Mouse (Mus musculus): ENCODE measurements around the gene Mfsd4b1. TPM values are rescaled to one million over a fixed set of nuclear protein-coding genes. Genes with fewer than 3 reads are reported as not detected.

The Mfsd4b1 gene
- polyA plus RNA-seq, 1 experiment, result not detected

GRCm38 (mm10) chr10:40006963-40007362 lies 18.1 kb downstream of the Mfsd4b1 start:
- no peak for TF ChIP-seq GATA1 (IDR thresholded peaks at IDR 0.05; ENCODE audit: low read length)

GRCm38 (mm10) chr10:40000746-40001145 lies 24.3 kb downstream of the Mfsd4b1 start:
- TF ChIP-seq GATA1 (IDR thresholded peaks at IDR 0.05; ENCODE audit: low read length), result no peak

DNA sequence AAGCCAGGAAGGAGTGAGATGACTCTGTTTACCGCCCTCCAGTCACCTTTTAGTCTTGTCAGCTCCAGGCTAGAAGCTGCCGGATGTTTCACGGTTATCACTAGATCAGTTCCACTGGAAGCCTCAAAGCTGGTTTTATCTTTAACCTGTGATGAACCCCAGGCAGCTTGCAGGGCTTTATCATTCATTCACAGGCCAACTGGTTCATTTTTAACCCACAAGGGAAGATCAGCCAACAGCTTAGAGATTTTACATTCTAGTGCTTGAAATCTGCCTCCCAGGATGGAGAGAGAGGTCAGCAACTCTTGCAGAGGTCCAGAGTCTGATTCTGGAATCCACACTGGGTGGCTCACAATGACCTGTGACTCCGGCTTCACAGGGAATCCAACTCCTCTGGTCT lies 33.9 kb downstream of the Mfsd4b1 start:
- peak; percentile 81 for TF ChIP-seq GATA1 (IDR thresholded peaks at IDR 0.05; ENCODE audit: low read length)

GRCm38 (mm10) chr10:39986466-39986865 lies 38.6 kb downstream of the Mfsd4b1 start, which contains the start of gene Mfsd4b5:
TSS of gene Mfsd4b5 (minus strand) at chr10:39986646.
- TF ChIP-seq GATA1 (IDR thresholded peaks at IDR 0.05; ENCODE audit: low read length), result no peak

DNA sequence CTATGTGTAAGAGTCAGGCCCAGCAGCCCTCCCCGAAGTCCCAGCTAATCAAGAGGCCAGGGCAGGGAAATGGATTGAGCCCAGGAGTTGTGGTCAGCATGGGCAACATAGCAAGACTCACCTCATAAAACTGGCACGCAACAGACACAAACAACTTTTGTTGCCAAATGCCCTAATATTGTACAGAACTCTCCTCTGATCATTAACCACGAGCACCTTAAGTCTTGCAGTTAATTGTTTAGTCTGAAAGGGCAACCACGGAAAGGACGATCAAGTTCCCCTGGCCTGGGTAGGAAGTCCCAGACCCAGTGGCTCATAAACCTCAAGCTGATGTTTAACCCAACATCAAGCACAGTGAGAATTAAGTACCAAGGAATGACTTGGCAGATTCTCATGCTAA lies 42.5 kb downstream of the Mfsd4b1 start:
- no peak for TF ChIP-seq GATA1 (IDR thresholded peaks at IDR 0.05; ENCODE audit: low read length)

DNA sequence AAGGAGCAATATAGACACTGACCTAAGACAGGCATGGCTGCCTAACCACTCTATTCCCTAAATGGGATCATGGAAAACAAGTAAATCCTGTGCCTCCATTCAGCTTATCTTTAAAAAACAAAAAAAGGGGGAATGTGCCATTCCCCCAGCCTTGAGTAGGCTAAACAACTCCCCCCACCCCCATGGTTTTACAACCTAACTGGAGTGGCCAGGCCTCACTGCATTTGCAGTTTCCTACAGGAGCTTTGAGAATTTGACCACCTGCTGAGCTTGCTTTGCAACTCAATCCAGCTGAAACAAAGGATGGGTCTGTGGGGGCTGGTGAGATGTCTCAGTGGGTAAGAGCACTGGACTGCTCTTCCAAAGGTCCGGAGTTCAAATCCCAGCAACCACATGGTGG lies 46.8 kb downstream of the Mfsd4b1 start:
- TF ChIP-seq GATA1 (IDR thresholded peaks at IDR 0.05; ENCODE audit: low read length), result no peak

DNA sequence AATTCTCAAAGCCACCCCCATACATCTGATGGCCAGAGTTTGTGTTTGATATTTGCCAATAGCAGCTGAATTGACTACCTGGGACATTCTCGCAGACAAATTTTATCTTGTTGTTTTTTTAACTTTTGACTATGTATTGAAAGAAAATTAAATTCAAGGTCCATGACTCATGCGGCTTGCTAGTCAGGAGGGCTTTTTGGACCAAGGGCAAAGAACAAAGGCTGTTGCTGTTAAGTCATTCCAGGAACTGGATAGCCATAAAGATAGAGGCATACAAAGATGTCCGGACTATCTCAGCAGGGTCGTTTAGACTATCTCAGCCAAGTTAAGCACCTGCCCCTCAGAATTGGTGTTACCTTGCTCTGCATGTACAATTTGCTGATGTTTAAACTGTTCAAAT lies 47.7 kb downstream of the Mfsd4b1 start:
- TF ChIP-seq GATA1 (IDR thresholded peaks at IDR 0.05; ENCODE audit: low read length), result no peak

GRCm38 (mm10) chr10:39975771-39976170 lies 49.3 kb downstream of the Mfsd4b1 start:
- TF ChIP-seq GATA1 (IDR thresholded peaks at IDR 0.05; ENCODE audit: low read length), result no peak

DNA sequence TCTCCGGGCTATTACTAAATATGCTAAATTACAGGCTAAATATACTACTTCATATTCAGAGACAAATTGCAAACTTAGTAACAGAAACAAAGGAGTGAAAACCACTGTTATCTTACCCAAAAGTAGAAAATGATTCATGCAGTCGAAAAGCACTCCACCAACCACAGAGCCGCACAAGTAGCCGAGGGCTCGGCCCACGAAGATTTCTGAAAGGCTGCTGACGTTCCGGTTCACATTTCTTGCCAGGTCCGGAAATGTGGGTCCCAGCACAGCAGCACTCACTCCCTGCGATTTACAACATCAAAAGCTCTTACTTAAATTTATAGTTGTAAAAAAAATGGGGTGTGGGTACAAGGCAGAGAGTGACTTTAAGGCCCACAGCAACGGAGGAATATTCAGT lies 50.1 kb downstream of the Mfsd4b1 start:
- no peak for TF ChIP-seq GATA1 (IDR thresholded peaks at IDR 0.05; ENCODE audit: low read length)

GRCm38 (mm10) chr10:39967512-39967911 lies 57.6 kb downstream of the Mfsd4b1 start:
- TF ChIP-seq GATA1 (IDR thresholded peaks at IDR 0.05; ENCODE audit: low read length), result no peak

DNA sequence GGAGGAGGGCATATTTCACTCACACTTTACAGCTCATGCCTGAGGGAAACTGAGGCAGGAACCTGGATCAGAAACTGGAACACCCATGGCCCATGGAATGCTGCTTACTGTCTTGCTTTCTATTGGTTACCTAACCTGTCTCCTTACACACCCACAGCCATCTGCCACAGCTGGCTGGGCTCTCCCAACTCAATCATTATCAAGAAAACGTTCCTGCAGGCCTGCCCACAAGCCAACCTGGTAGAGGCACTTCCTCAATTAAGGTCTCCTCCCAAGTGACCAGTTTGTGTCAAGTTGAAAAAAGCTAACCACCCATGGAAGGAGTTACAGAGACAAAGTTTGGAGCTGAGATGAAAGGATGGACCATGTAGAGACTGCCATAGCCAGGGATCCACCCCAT lies 63.2 kb downstream of the Mfsd4b1 start:
- no peak for TF ChIP-seq GATA1 (IDR thresholded peaks at IDR 0.05; ENCODE audit: low read length)

GRCm38 (mm10) chr10:39960441-39960822 lies 64.6 kb downstream of the Mfsd4b1 start:
- TF ChIP-seq GATA1 (IDR thresholded peaks at IDR 0.05; ENCODE audit: low read length), result no peak

DNA sequence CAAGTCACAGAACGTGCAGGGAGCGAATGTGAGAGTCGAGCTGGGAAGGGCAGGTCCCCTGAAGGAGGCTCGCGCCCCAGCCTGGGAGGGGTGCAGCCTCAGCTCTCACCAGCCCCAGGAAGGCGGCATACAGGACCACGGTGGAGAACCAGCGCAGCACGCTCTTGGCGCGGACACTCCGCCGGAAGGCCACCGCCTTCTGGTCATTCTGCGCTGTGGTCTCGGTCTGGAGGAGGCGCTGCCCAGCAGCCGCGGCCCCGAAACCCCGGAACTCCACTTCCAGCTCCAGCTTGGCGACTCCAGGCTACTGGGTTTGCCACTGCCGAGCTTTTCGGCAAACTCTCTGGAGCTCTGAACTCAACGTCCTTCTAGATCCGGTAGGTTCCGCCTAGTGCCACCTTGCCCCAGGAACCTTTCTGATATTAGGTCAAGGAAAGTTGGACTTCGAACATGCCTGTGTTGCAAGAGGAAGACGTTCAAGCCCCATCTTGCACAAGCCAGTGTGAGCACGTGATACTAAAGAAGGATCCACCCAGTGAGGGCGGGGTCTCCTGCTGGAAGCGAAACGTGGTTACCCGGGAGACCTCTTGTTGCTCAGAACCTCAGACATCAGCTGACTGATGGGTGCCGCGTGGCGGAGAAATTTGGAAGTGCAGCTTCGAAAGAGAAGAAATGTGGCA lies 65.2 kb downstream of the Mfsd4b1 start, which contains the start of gene Mfsd4b3:
Mfsd4b3 (minus strand) TSS at position 393 of the 680 bp plus-strand sequence.
- TF ChIP-seq GATA1 (IDR thresholded peaks at IDR 0.05; ENCODE audit: low read length), result no peak

GRCm38 (mm10) chr10:39958266-39958665 lies 66.8 kb downstream of the Mfsd4b1 start:
- TF ChIP-seq GATA1 (IDR thresholded peaks at IDR 0.05; ENCODE audit: low read length), result no peak

GRCm38 (mm10) chr10:39956340-39956878 lies 68.7 kb downstream of the Mfsd4b1 start:
- TF ChIP-seq GATA1 (IDR thresholded peaks at IDR 0.05; ENCODE audit: low read length), result no peak

- TF ChIP-seq GATA1 (IDR thresholded peaks at IDR 0.05; ENCODE audit: low read length), result no peak
Measured at GRCm38 (mm10) chr10:39955163-39955562, 69.9 kb downstream of the Mfsd4b1 start.

Other genes starting within 250 kb of the Mfsd4b1 start
- 0.56 and 0.71 TPM in 2 replicates for gene Mfsd4b4, start 126.0 kb downstream of the Mfsd4b1 start, polyA plus RNA-seq (2012)
- gene Mfsd4b2, start 98.3 kb downstream of the Mfsd4b1 start, polyA plus RNA-seq (2012), result not detected in 2 replicates
- gene Mfsd4b3, start 65.1 kb downstream of the Mfsd4b1 start, polyA plus RNA-seq (2012), result not detected in 2 replicates
- gene Mfsd4b5, start 38.6 kb downstream of the Mfsd4b1 start, polyA plus RNA-seq (2012), result not detected in 2 replicates
- gene Slc16a10, start 117.0 kb upstream of the Mfsd4b1 start, polyA plus RNA-seq (2012), result 8.4 and 11.0 TPM in 2 replicates
- gene Rpf2, start 221.8 kb upstream of the Mfsd4b1 start, polyA plus RNA-seq (2012), result 2.9 and 4.9 TPM in 2 replicates
- 12.9 and 14.4 TPM in 2 replicates for gene Gtf3c6, start 232.8 kb upstream of the Mfsd4b1 start, polyA plus RNA-seq (2012)

Data from G1E-ER4 (cell line).